Mouse (Mus musculus) ES-E14 (cell line): ENCODE results near the gene Fam25c.

ENCODE experiments used
- HCFC1 ChIP-seq: IDR thresholded peaks from 2 replicates; pipeline ENCODE4 v1.6.1; 2012; ENCODE audit warnings: low read length, inconsistent platforms, borderline replicate concordance; ENCODE audit not compliant: insufficient read depth
- MAFK ChIP-seq: IDR thresholded peaks from 2 replicates; pipeline ENCODE4 v1.6.1; 2014; ENCODE audit warnings: mild to moderate bottlenecking, low read depth, low read length, inconsistent platforms; ENCODE audit not compliant: insufficient read depth

DNA sequence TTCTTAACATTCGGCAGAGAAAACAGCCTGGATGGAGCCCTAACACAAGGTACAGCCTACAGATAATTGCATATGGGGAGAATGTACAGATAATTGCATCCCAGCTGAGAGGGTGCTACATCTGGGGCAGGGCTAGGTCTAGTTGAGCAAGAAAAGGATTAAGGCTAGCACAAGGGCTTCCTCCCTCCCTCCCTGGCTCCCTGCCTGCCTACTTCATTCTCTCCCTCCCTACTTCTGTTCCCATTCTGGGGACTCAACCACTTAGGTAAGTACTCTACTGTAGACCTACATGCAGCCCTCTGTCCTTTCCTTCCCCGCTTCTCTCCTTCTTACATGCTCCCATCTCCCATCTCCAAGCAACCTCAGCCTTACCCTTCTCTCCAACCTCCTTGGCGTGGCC lies 1.9 kb downstream of the Fam25c start:
- no peak for TF ChIP-seq MAFK
- no peak for TF ChIP-seq HCFC1
